Mouse (Mus musculus) hindbrain, embryonic 12.5 days (tissue): ENCODE measurements around the gene Nkapd1. TPM values are rescaled to one million over a fixed set of nuclear protein-coding genes. Genes with fewer than 3 reads are reported as not detected.
"Not testable (repeated sequence)": the region's sequence is repeated elsewhere in the genome, so short reads cannot be mapped to it uniquely, and the experiment has no call there.

Experiments
- ATAC-seq: fragments of 200-750 bp; cut with Nextera tagmentation; 2 replicates; pipeline ENCODE4 v1.8.0; 2017; ENCODE audit warnings: moderate TSS enrichment; ENCODE audit not compliant: low FRiP score
- H3K27ac ChIP-seq: fragments of 300-500 bp; sonication (generic); 2 replicates; pipeline ENCODE4 v1.5.1; 2016; ENCODE audit warnings: mild to moderate bottlenecking
- H3K27me3 ChIP-seq: fragments of 300-500 bp; sonication (generic); 2 replicates; pipeline ENCODE4 v1.6.1; 2016; ENCODE audit warnings: mild to moderate bottlenecking
- H3K36me3 ChIP-seq: fragments of 300-500 bp; sonication (generic); 2 replicates; pipeline ENCODE4 v1.6.1; 2016; ENCODE audit warnings: mild to moderate bottlenecking
- H3K4me1 ChIP-seq: fragments of 300-500 bp; sonication (generic); 2 replicates; pipeline ENCODE4 v1.6.1; 2016
- H3K4me2 ChIP-seq: fragments of 300-500 bp; sonication (generic); replicated peaks from 2 replicates; pipeline ENCODE4 v1.6.1; 2016; ENCODE audit warnings: mild to moderate bottlenecking
- H3K4me3 ChIP-seq: fragments of 300-500 bp; sonication (generic); 2 replicates; pipeline ENCODE4 v1.5.1; 2016; ENCODE audit warnings: mild to moderate bottlenecking
- H3K9ac ChIP-seq: fragments of 300-500 bp; sonication (generic); 2 replicates; pipeline ENCODE4 v1.6.1; 2016; ENCODE audit warnings: mild to moderate bottlenecking, moderate library complexity
- H3K9me3 ChIP-seq: fragments of 300-500 bp; sonication (generic); replicated peaks from 2 replicates; pipeline ENCODE4 v1.6.1; 2016; ENCODE audit warnings: mild to moderate bottlenecking
- WGBS: fragments of 180-500 bp; shearing (Covaris S2); methylation state at CpG from one replicate; pipeline ENCODE4 v1.1.7; 2016; 5-methylcytosine and 5-hydroxymethylcytosine counted together
- polyA plus RNA-seq: library from polyadenylated mRNA; unstranded; fragments of >200 nt; fragmentation: Nextera tagmentation; extraction: Ambion mirVana; gene quantifications from 2 replicates; pipeline ENCODE4 v1.2.1, GENCODE M21; 2016

Nkapd1 gene
- polyA plus RNA-seq, 1 experiment from 2014 or later, result 32.9 TPM

GRCm38 (mm10) chr9:50632016-50632688 is 14.9 kb upstream of the Nkapd1 start:
- Histone ChIP-seq H3K27ac (no peak overlapping the region), H3K4me3 (no peak overlapping the region), H3K4me1 (no peaks in the 10 kb centered on the region), H3K27me3 (no peaks in the 10 kb centered on the region), H3K9me3 (no peaks in the 10 kb centered on the region), H3K36me3 (peaks cover 33% of the 10 kb centered on the region), H3K4me2 (no peak overlapping the region), H3K9ac (no peak overlapping the region)
- 89% methylated on average over 6 of the region's 6 CpGs for WGBS
- ATAC-seq, result no peak

- H3K4me3 ChIP-seq, H3K27me3 ChIP-seq, H3K4me2 ChIP-seq, H3K9me3 ChIP-seq, H3K9ac ChIP-seq, ATAC-seq, H3K27ac ChIP-seq, H3K4me1 ChIP-seq: not testable (repeated sequence)
- H3K36me3 ChIP-seq, result peaks cover 31% of the 10 kb centered on the region
- 97% methylated on average over 6 of the region's 8 CpGs for WGBS
Observed at GRCm38 (mm10) chr9:50630903-50631302, 13.6 kb upstream of the Nkapd1 start.

- Histone ChIP-seq H3K36me3 (peaks cover 20% of the 10 kb centered on the region), H3K4me3 (peak overlapping the region; percentile 94), H3K9ac (no peak overlapping the region), H3K4me2 (peak overlapping the region; percentile 79), H3K4me1 (peaks cover 12% of the 10 kb centered on the region), H3K27ac (no peak overlapping the region), H3K27me3 (no peaks in the 10 kb centered on the region), H3K9me3 (no peaks in the 10 kb centered on the region)
- ATAC-seq, result no peak
- 68% methylated on average over 9 of the region's 9 CpGs for WGBS
Observed at GRCm38 (mm10) chr9:50617794-50618330, 598 bp upstream of the Nkapd1 start.

- Histone ChIP-seq H3K4me1 (peaks cover 12% of the 10 kb centered on the region), H3K36me3 (peaks cover 33% of the 10 kb centered on the region), H3K27me3 (no peaks in the 10 kb centered on the region), H3K9ac (peak overlapping the region; percentile 85), H3K4me2 (peak overlapping the region; percentile 79), H3K27ac (no peak overlapping the region), H3K4me3 (peak overlapping the region; percentile 94), H3K9me3 (no peaks in the 10 kb centered on the region)
- 44% methylated on average over 11 of the region's 11 CpGs for WGBS
- ATAC-seq, result no peak
Observed at GRCm38 (mm10) chr9:50616161-50616560, 1.1 kb downstream of the Nkapd1 start.

GRCm38 (mm10) chr9:50612115-50612514 is 5.1 kb downstream of the Nkapd1 start:
- Histone ChIP-seq H3K9me3 (no peaks in the 10 kb centered on the region), H3K9ac (no peak overlapping the region), H3K27me3 (no peaks in the 10 kb centered on the region), H3K36me3 (peaks cover 62% of the 10 kb centered on the region), H3K4me1 (peaks cover 9% of the 10 kb centered on the region), H3K4me2 (no peak overlapping the region), H3K4me3 (no peak overlapping the region), H3K27ac (no peak overlapping the region)
- no peak for ATAC-seq
- 89% methylated on average over 4 of the region's 4 CpGs for WGBS

GRCm38 (mm10) chr9:50604338-50604737 is 12.9 kb downstream of the Nkapd1 start:
- peak overlapping the region; percentile 85 for H3K4me3 ChIP-seq
- ATAC-seq, result no peak

GRCm38 (mm10) chr9:50603998-50604324 is 13.3 kb downstream of the Nkapd1 start:
- under 1% methylated on average over 24 of the region's 24 CpGs for WGBS
- Histone ChIP-seq H3K4me2 (peak overlapping the region; percentile 91), H3K27me3 (no peaks in the 10 kb centered on the region), H3K9ac (peak overlapping the region; percentile 90), H3K4me1 (peaks cover 25% of the 10 kb centered on the region), H3K36me3 (peaks cover 34% of the 10 kb centered on the region), H3K4me3 (peak overlapping the region; percentile 85), H3K27ac (peak overlapping the region; percentile 89), H3K9me3 (no peaks in the 10 kb centered on the region)
- ATAC-seq, result peak; percentile 93

More at GRCm38 (mm10) chr9:50604338-50604737, 12.9 kb downstream of the Nkapd1 start:
- Histone ChIP-seq H3K9me3 (no peaks in the 10 kb centered on the region), H3K9ac (peak overlapping the region; percentile 90), H3K4me2 (peak overlapping the region; percentile 91), H3K4me1 (peaks cover 25% of the 10 kb centered on the region), H3K27me3 (no peaks in the 10 kb centered on the region), H3K27ac (peak overlapping the region; percentile 89), H3K36me3 (peaks cover 32% of the 10 kb centered on the region)
- 5% methylated on average over 6 of the region's 6 CpGs for WGBS

- peak within 1 kb of the TSS; percentile 91 for H3K4me2 ChIP-seq
- ATAC-seq, result peak; percentile 98
- no peaks in the 10 kb centered on the region for H3K9me3 ChIP-seq
- peaks cover 35% of the 10 kb centered on the region for H3K36me3 ChIP-seq
- H3K27me3 ChIP-seq, result no peaks in the 10 kb centered on the region
- peak within 1 kb of the TSS; percentile 89 for H3K27ac ChIP-seq
- 1% methylated on average over 48 of the region's 48 CpGs for WGBS
- peak within 1 kb of the TSS; percentile 85 for H3K4me3 ChIP-seq
- H3K9ac ChIP-seq, result peak within 1 kb of the TSS; percentile 90
- H3K4me1 ChIP-seq, result peaks cover 25% of the 10 kb centered on the region
Observed at GRCm38 (mm10) chr9:50603189-50603997, 13.9 kb downstream of the Nkapd1 start, which contains the start of the genes Sdhd and Timm8b. Gene Sdhd, minus strand, starts transcription at chr9:50603812. Gene Timm8b, plus strand, starts transcription at chr9:50603910.

- H3K27me3 ChIP-seq, result no peaks in the 10 kb centered on the region
- peak overlapping the region; percentile 85 for H3K4me3 ChIP-seq
- no peaks in the 10 kb centered on the region for H3K9me3 ChIP-seq
- H3K4me2 ChIP-seq, result peak overlapping the region; percentile 91
- 91% methylated on average over 7 of the region's 7 CpGs for WGBS
- peaks cover 25% of the 10 kb centered on the region for H3K4me1 ChIP-seq
- H3K9ac ChIP-seq, result 0 out of 2 replicates have a peak overlapping the region, but pooled peaks have one; percentile 13
- H3K27ac ChIP-seq, result no peak overlapping the region
- no peak for ATAC-seq
- peaks cover 40% of the 10 kb centered on the region for H3K36me3 ChIP-seq
Observed at GRCm38 (mm10) chr9:50602055-50602845, 15.0 kb downstream of the Nkapd1 start.

GRCm38 (mm10) chr9:50601536-50601935 is 15.7 kb downstream of the Nkapd1 start:
- no peak overlapping the region for H3K9ac ChIP-seq
- ATAC-seq, result no peak
- no peaks in the 10 kb centered on the region for H3K27me3 ChIP-seq
- peaks cover 43% of the 10 kb centered on the region for H3K36me3 ChIP-seq
- H3K27ac ChIP-seq, result no peak overlapping the region
- H3K9me3 ChIP-seq, result no peaks in the 10 kb centered on the region
- no peak overlapping the region for H3K4me3 ChIP-seq
- no peak overlapping the region for H3K4me2 ChIP-seq
- WGBS, result 92% methylated on average over 6 of the region's 6 CpGs
- H3K4me1 ChIP-seq, result peaks cover 25% of the 10 kb centered on the region

GRCm38 (mm10) chr9:50596973-50597372 is 20.3 kb downstream of the Nkapd1 start:
- ATAC-seq, result no peak
- WGBS, result 95% methylated on average over 8 of the region's 8 CpGs
- Histone ChIP-seq H3K4me1 (peaks cover 5% of the 10 kb centered on the region), H3K36me3 (peaks cover 56% of the 10 kb centered on the region), H3K9ac (no peak overlapping the region), H3K9me3 (no peaks in the 10 kb centered on the region), H3K4me3 (no peak overlapping the region), H3K4me2 (no peak overlapping the region), H3K27me3 (no peaks in the 10 kb centered on the region), H3K27ac (no peak overlapping the region)
